12 mouse cellular contexts compared by ENCODE assay signal in genomic region chr2:65441110-65441509, GRCm38 (mm10).
A peak's percentile ranks its signal among the peaks of the same experiment; 100 is the strongest.
DNase-seq lines count a peak whose midpoint lies in the region; ATAC-seq lines count a peak whose summit lies in the region.
"Had no signal": no experiment of that assay in that cellular context is flagged by ENCODE, and none has a peak within 500 bp of the region (broad histone marks: within the 10 kb centered on the region; RNA-seq: fewer than 3 reads in every experiment).

No protein-coding gene starts in this region.

- ATAC-seq in monocyte, adult 5-6 weeks (replicated peaks; ENCODE audit: insufficient number of reproducible peaks, low FRiP score, low TSS enrichment, poor library complexity, severe bottlenecking): no peak
- ATAC-seq: intestine, postnatal 0 days had no signal

- intact Hi-C loops in heart, postnatal 36 days (cut with DNase I): no loop called here

- DNase-seq in embryo, embryonic 11 days: peak; percentile 6
- no peak for DNase-seq in embryo, embryonic 9.5 days (ENCODE audit: extremely low spot score)
- peak; percentile 13 for DNase-seq in kidney, postnatal 10 days
- no peak for DNase-seq in kidney, adult 11 months
- peak; percentile 30 for DNase-seq in 3T3-L1 (ENCODE audit: low read depth, low spot score)
- peak; percentile 4 to 18 for DNase-seq in heart, postnatal 36 days
- DNase-seq in ovary, postnatal 36 days (ENCODE audit: low spot score): no peak
- DNase-seq: cerebellum, postnatal 36 days; gastrocnemius, adult 2 months; right cerebral cortex, postnatal 14 days had no signal

Comparison
In these comparisons a context has a peak if more than half of its experiments do, and no peak if none do; other contexts are left out.
1. DNase-seq: peak in embryo, embryonic 11 days (single experiment), kidney, postnatal 10 days (single experiment), 3T3-L1 (single experiment) and heart, postnatal 36 days (2 of 2); none in embryo, embryonic 9.5 days (single experiment), kidney, adult 11 months (single experiment) and ovary, postnatal 36 days (single experiment).